ENCODE assay signal across 16 mouse cellular contexts in genomic region chr19:32696674-32697073, GRCm38 (mm10).
"Had no signal": no experiment of that assay in that cellular context is flagged by ENCODE, and none has a peak within 500 bp of the region (broad histone marks: within the 10 kb centered on the region; RNA-seq: fewer than 3 reads in every experiment).

No protein-coding gene starts in this region.

- H3K27ac ChIP-seq: neural tube, embryonic 13.5 days; neural tube, embryonic 15.5 days; stomach, embryonic 15.5 days; stomach, postnatal 0 days had no signal

- H3K9ac ChIP-seq: neural tube, embryonic 13.5 days; neural tube, embryonic 15.5 days; stomach, embryonic 15.5 days had no signal

- H3K27me3 ChIP-seq: neural tube, embryonic 13.5 days; neural tube, embryonic 15.5 days; stomach, embryonic 15.5 days had no signal

- H3K4me1 ChIP-seq: neural tube, embryonic 13.5 days; neural tube, embryonic 15.5 days; stomach, embryonic 15.5 days had no signal

- H3K4me2 ChIP-seq: neural tube, embryonic 13.5 days; neural tube, embryonic 15.5 days; stomach, embryonic 15.5 days had no signal

- H3K9me3 ChIP-seq: neural tube, embryonic 13.5 days; neural tube, embryonic 15.5 days; stomach, embryonic 15.5 days had no signal

- H3K4me3 ChIP-seq: neural tube, embryonic 13.5 days; neural tube, embryonic 15.5 days; stomach, embryonic 15.5 days had no signal

- DNase-seq: retina, postnatal 1 day; right cerebral cortex, adult 18-20 months; right cerebral cortex, postnatal 14 days; right cerebral cortex, postnatal 25 days; right cerebral cortex, postnatal 4 days; spleen, adult 18-20 months; thymus, adult 18-20 months; thymus, adult 2 months; thymus, postnatal 14 days; thymus, postnatal 25 days; thymus, postnatal 36 days; thymus, postnatal 4 days had no signal
